Mouse (Mus musculus) C2C12 (cell line): ENCODE data around the gene Wdr90.

Experiments used
- CEBPB ChIP-seq: IDR thresholded peaks from one replicate; pipeline ENCODE4 v1.6.1; 2011; ENCODE audit warnings: low read depth, mild to moderate bottlenecking, control low read depth, moderate library complexity
- CTCF ChIP-seq: IDR thresholded peaks from one replicate; pipeline ENCODE4 v1.5.1; 2011; ENCODE audit not compliant: control insufficient read depth, insufficient read depth, insufficient read length
- FOSL1 ChIP-seq: IDR thresholded peaks from one replicate; pipeline ENCODE4 v1.8.0; 2011; ENCODE audit warnings: mild to moderate bottlenecking, low read length; ENCODE audit not compliant: poor library complexity, insufficient read depth, severe bottlenecking
- MYOG ChIP-seq: IDR thresholded peaks from one replicate; pipeline ENCODE4 v1.6.1; 2011; ENCODE audit not compliant: control insufficient read depth, insufficient read length; ENCODE audit errors: extremely low read depth
- USF1 ChIP-seq: IDR thresholded peaks from one replicate; pipeline ENCODE4 v1.6.1; 2011; ENCODE audit warnings: low read depth, mild to moderate bottlenecking, control low read depth, moderate library complexity

GRCm38 (mm10) chr17:25866172-25866571 is 4.9 kb upstream of the Wdr90 start:
- TF ChIP-seq USF1 (no peak), CTCF (no peak), MYOG (no peak), FOSL1 (no peak), CEBPB (no peak)
